Mouse (Mus musculus) olfactory bulb, adult 2 months (tissue): ENCODE data around the gene Nxph4.

Experiments used
- CTCF ChIP-seq: fragments of 200-500 bp; IDR thresholded peaks from 2 replicates; pipeline ENCODE4 v1.5.1; 2012; ENCODE audit warnings: low read depth, mild to moderate bottlenecking, low read length, moderate library complexity; ENCODE audit not compliant: insufficient read depth
- POLR2A ChIP-seq: fragments of 200-500 bp; IDR thresholded peaks from 2 replicates; pipeline ENCODE4 v1.6.1; 2012; ENCODE audit warnings: mild to moderate bottlenecking, low read depth, low read length, moderate library complexity; ENCODE audit not compliant: insufficient read depth

DNA sequence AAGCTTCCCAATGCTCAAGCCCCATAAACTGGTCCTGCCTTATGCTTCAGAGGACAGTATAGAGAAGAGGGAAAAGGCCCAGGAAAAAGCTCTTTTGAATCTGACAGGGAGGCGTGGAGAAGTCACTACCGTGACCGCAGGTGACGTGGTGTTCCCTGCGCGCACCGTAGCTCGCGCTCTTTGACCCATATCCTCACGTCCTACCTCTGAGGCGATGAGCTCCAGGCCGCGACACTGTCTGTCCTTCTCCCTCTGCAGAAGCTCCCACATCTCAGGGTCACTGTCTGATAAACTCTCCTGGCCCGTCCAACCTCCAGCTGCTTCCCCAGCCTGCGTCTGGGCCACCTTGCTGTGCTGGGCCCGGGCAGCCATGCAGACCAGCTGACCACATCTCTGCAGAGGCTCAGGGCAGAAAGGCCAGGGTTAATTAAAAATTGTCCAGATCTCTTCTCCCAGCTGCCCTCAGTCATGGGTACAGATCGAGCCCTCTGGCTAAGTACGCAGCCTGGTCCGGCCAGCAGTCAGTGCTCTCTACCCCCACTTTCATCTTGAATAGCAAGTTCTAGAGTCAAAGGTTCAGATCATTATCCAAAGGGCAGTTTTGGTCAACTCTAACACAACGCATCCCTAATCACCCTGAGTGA is 13.5 kb downstream of the Nxph4 start:
- no peak for TF ChIP-seq CTCF
- TF ChIP-seq POLR2A, result no peak
